Mouse (Mus musculus) urinary bladder, adult 18-20 months (tissue): ENCODE measurements around the gene Clip1.

Experiments
- DNase-seq, 2 experiments: peaks; one replicate each; pipeline ENCODE4 v3.0.0; 2022; ENCODE audit warnings: low spot score in 2 of 2, mixed read lengths in 2 of 2

Gene Clip1

DNA sequence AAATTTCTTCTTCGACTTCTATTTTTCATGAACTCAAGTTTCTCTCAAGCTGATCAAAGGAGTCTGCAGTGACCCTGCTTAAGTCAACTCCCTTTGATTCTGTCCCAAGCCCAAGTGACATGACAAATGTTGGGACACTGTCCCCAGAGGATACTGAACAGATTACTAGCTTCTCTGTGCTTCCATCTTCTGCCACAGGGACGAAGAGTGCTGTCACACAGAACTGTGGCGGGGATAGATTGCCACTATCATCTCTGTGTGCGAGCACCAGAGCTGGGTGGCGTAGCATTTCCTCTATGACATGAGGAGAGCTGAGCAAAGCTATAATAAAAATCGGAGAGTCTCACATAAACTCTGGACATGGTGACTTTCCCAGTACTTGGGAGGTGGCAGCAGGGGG is 82.2 kb downstream of the Clip1 start:
- DNase-seq = no peak

DNA sequence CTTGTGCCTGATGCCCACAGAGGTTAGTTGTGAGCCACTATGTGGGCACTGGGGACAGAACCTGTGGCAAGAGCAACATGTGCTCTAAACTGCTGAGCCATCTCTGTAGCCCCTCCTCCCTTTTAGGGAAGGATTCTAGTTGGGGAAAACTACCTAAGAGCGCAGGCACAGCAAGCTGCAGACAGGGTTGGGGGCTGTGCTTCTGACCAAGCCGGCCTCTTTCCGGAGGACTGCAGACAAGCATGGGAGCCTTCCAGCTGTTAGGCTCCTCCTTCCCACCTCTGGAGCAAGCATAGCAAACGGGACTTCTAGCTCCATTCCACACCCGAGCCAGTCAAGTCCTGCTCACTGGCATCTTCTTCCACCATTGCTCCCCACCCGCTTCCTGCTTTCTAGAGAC is 85.1 kb downstream of the Clip1 start:
- no peak for DNase-seq

DNA sequence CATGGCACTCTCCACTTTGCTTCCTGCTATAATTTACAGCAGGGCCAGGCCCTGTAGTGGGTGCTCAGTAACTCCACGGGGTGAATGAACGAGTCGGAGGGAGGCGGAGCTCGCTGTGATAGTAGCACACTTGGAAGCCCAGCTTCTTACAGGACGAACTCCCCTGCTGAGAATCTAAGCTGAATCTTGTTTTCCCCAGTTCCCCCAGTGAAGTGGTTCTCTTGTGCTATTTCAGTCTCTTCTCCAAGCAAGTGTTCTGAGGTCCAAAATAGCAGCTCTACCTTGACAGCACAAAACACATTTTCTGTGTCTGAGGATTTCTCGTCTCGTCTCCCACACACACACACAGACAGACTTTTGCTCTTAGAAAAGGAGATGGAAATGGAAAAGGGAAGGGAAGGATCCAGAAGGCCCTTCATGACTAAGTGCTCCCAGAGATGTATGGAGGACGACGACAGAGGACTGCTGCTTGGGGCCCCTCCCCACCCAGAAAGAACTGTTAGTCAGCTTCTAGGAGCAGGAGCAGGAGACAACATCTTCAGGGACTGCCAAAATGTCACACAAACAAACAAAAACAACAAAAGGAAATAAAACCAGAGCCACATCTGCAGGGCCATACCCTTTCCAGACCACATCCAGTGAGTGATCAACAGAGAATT is 90.7 kb downstream of the Clip1 start:
- no peak for DNase-seq

DNA sequence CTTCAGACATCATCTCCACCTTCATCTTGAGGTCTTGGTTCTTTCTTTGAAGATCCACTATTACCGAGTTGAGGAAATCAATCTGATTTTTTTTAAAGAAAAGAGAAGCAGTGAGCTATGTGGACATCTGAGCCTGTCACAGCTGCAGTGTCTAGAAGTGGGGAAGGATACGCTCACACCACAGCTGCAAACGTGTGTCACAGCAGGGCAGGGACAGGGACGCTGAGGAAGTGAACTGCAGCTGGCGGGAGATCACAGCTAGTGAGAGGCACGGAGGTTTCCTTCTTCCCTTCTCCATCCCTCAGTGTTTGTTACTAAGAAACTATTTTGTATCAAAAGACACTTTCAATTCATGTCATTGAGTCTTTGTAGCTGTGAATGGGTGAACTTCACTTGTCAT is 104.4 kb downstream of the Clip1 start:
- DNase-seq = no peak

DNA sequence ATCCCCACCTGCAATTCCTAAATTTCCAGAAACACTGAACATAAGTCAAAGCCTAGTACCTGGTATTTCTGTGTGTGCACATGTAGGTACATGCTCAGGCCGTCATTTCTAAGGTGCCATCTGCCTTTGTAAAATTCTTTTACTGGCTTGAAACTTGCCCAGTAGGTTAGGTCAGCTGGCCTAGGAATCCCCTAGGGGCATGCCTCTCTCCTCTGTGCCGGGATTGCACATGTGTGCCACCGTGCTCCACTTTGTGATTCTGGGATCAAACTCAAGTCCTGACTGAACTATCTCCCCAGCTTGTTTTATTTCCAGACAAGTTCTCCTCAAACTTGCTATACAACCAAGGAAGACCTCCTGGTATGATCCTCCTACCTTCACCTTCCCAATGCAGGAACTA is 107.7 kb downstream of the Clip1 start:
- DNase-seq = no peak

- no peak for DNase-seq
Measured at GRCm38 (mm10) chr5:123573362-123573761, 111.1 kb downstream of the Clip1 start.

DNA sequence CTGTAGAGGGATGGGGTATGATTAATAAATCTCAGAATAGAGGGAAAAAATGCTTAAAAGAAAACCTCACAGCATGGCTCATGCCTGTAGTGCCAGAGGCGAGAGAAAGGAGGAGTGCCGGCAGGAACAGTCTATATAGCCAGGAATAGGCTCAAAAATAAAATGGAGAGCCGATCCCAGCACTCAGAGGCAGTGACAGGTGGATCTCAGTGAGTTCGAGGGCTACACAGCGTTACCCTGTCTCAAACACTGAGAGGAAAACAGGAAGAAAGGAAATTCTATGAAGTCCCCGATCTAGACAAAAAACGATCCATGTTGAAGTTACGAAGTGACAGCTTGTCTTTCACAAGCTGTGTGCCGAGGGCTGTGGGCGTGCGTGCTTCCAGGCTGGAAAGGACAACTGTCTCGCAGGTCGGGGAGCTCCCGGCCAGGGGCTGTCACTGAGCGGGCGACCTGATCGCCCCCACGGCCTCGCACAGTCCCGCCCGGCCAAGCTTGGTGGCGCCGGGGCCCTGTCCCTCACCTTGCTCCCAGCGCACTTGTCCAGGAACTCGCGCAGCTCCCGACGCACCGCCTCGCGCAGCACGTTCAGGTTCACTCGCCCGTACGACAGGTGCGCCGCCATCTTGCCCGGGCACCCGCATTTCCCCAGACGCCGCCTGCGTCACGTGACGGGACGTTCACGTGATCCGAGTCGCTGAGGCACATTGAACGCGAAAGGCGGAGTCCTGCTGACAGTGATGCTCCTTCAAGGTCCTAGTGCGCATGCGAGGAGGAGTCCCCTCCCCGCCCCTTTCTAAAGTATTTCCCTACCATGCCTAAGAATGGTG is 111.8 kb downstream of the Clip1 start, which contains the start of gene Vps33a:
TSS of gene Vps33a (minus strand) at position 682 of the 830 bp plus-strand sequence.
- DNase-seq = peak; percentile 95

DNA sequence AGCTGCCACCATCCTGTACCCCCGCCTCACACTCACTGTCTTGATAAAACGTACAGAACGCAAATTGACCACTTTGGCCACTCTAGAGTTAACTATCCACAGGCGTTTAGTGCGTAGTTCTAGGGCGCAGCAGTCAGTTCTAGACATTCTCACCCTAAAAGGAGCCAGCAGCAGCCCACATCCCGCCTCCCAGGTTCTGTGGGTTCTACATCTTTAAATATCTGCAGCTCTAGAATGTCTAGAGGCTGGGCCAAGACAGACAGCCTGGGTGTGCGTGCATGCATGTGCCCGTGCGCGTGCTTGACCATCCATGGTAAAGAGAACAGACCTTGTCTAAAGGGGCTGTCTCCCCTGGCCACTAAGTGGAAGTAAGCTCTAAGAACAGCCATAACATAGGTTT is 123.3 kb downstream of the Clip1 start:
- DNase-seq = no peak

DNA sequence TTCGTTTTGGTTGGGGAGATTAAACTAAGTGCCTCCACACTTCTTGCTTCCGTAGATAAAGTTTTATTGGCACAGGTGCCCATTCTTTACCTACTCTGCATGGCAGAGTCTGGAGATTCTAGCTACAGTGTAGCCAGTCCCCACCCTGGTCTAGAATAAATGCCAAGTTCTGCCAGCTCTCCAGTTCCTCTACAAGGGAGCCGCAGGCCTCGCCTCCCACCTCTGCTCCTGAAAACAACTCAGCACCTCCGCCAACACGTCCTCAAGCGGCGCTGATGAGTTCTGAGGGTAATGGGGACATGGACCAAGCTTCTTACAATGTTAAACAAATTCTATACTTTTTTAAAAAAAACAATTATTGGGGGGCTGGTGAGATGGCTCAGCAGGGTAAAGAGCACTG is 124.8 kb downstream of the Clip1 start:
- no peak for DNase-seq

DNA sequence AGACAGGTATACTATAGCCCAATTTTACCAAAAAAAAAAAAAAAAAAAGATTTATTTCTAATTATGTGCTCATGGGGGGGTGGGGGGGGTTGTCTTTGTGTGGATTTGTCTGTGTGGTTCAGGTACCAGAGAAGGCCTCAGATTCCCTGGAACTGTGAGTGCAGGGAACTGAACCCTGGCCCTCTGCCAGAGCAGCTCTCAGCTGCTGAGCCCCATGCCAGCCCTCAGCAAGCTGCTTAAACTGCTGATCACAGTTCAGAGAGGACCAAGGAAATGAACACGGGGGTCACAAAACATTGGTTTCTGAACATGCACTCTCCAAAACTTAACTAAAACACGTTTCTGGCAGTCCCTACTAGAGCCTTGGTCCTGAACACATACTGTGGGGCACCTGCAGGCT is 128.0 kb downstream of the Clip1 start:
- DNase-seq = no peak

GRCm38 (mm10) chr5:123555693-123556092 is 128.7 kb downstream of the Clip1 start:
- no peak for DNase-seq

GRCm38 (mm10) chr5:123533801-123534200 is 150.6 kb downstream of the Clip1 start:
- DNase-seq = no peak

GRCm38 (mm10) chr5:123530056-123530455 is 154.4 kb downstream of the Clip1 start:
- no peak for DNase-seq

DNA sequence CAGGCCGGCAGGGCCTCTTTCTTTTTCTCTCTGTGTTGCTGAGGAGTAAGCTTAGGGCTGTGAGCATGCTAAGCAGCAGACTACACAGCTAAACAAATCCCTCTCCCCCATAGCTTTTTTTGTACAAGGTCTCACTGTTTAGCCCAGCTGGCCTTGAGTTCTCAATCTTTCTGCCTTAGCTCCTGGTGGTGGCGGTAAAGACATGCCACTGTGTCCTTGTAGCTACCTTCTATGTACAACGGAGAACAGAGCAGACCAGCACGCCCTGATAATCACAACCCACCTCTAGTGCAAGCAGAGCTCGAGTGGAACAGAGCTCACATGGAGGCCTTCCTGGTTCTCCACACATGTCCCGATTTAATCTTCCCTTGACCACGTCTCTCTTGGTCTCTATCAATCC is 155.8 kb downstream of the Clip1 start:
- no peak for DNase-seq
